Mouse (Mus musculus) heart, embryonic 10.5 days (tissue): ENCODE measurements around the gene Lysmd1. TPM values are rescaled to one million over a fixed set of nuclear protein-coding genes. Genes with fewer than 3 reads are reported as not detected.

Experiments used
- DNase-seq: peaks from one replicate; pipeline ENCODE4 v3.0.0-alpha.2; 2017; ENCODE audit warnings: low spot score
- H3K27ac ChIP-seq: fragments of 300-500 bp; sonication (generic); 2 replicates; pipeline ENCODE4 v1.5.1; 2016; ENCODE audit warnings: mild to moderate bottlenecking
- H3K27me3 ChIP-seq: fragments of 300-500 bp; sonication (generic); 2 replicates; pipeline ENCODE4 v1.6.1; 2016; ENCODE audit warnings: mild to moderate bottlenecking; ENCODE audit not compliant: poor library complexity, insufficient read depth, severe bottlenecking
- H3K36me3 ChIP-seq: fragments of 300-500 bp; sonication (generic); 2 replicates; pipeline ENCODE4 v1.6.1; 2016; ENCODE audit warnings: mild to moderate bottlenecking, moderate library complexity
- H3K4me1 ChIP-seq: fragments of 300-500 bp; sonication (generic); 2 replicates; pipeline ENCODE4 v1.6.1; 2016; ENCODE audit warnings: mild to moderate bottlenecking
- H3K4me3 ChIP-seq: fragments of 300-500 bp; sonication (generic); 2 replicates; pipeline ENCODE4 v1.5.1; 2016; ENCODE audit warnings: mild to moderate bottlenecking, moderate library complexity
- H3K9me3 ChIP-seq: fragments of 300-500 bp; sonication (generic); 2 replicates; pipeline ENCODE4 v1.6.1; 2016; ENCODE audit warnings: mild to moderate bottlenecking, moderate library complexity
- WGBS: fragments of 180-500 bp; shearing (Covaris S2); methylation state at CpG from one replicate; pipeline ENCODE4 v1.1.7; 2016; 5-methylcytosine and 5-hydroxymethylcytosine counted together
- polyA plus RNA-seq: library from polyadenylated mRNA; unstranded; fragments of >200 nt; fragmentation: Nextera tagmentation; extraction: Ambion mirVana; gene quantifications from 2 replicates; pipeline ENCODE4 v1.2.1, GENCODE M21; 2016

Gene Lysmd1
- polyA plus RNA-seq, 1 experiment from 2014 or later: 10.1 TPM

DNA sequence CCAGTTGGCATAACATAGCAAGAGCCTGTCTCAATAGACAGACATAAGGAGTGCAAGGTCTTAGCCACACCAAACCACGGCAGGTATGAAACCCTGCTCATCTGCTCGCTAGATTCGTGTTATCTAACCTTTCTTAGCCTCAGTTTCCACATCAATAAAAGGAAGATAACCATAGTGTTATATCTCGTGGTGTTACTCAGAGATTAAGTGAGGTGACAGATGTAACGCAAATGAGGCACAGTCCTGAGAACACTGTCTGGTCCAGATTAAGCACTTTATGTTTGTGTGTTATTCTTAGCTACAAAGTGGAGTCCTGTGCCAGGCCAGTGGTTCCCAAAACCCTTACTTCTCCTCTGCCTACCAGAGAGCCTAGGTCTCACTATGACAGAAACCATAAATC is 31.0 kb downstream of the Lysmd1 start:
- DNase-seq: no peak
- peaks cover 33% of the 10 kb centered on the region for H3K36me3 ChIP-seq
- peaks cover 40% of the 10 kb centered on the region for H3K4me1 ChIP-seq
- H3K9me3 ChIP-seq: no peaks in the 10 kb centered on the region
- H3K27ac ChIP-seq: no peak overlapping the region
- 69% methylated on average over 5 of the region's 5 CpGs for WGBS
- H3K4me3 ChIP-seq: no peak overlapping the region
- H3K27me3 ChIP-seq: peaks cover 45% of the 10 kb centered on the region

DNA sequence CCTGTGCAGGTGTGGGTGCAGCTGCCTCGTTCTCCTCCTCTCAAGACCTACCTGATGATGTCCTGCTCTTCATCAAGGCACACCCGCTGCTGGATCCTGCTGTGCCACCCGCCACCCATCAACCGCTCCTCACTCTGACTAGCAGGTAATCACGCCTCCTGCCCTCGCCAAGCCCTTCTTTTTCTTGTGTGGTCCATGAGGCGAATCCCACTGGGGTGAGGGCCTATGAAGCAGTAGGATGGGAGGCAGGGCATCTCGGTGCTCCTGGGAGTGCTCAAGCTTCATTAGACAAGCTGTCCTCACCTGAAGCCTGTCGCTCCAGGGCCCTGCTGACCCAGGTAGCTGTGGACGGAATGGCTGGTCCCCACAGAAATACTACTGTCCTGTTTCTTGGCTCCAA is 36.1 kb downstream of the Lysmd1 start:
- Histone ChIP-seq H3K4me1 (peaks cover 21% of the 10 kb centered on the region), H3K9me3 (no peaks in the 10 kb centered on the region), H3K27ac (no peak overlapping the region), H3K27me3 (peaks cover 74% of the 10 kb centered on the region), H3K4me3 (no peak overlapping the region), H3K36me3 (peaks cover 62% of the 10 kb centered on the region)
- WGBS: 83% methylated on average over 10 of the region's 10 CpGs
- DNase-seq: no peak

DNA sequence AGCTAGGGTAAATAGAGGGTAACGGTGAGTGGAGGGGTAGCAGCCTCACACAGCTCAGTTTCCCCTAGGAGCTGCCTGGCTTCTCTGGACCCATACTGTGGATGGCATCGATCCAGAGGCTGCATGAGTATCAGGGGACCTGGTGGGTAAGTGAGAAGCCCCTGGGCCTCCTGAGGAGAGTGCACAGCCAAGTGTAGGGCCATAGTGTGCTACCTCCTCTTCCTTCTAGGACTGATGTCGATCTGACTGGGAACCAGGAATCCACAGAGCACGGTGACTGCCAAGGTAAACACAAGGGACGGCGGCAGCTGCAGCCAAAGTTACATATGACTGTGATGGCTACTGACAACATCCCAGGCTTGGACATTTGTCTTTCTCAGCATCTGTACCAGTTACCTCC is 37.2 kb downstream of the Lysmd1 start:
- peaks cover 57% of the 10 kb centered on the region for H3K36me3 ChIP-seq
- 84% methylated on average over 6 of the region's 6 CpGs for WGBS

DNA sequence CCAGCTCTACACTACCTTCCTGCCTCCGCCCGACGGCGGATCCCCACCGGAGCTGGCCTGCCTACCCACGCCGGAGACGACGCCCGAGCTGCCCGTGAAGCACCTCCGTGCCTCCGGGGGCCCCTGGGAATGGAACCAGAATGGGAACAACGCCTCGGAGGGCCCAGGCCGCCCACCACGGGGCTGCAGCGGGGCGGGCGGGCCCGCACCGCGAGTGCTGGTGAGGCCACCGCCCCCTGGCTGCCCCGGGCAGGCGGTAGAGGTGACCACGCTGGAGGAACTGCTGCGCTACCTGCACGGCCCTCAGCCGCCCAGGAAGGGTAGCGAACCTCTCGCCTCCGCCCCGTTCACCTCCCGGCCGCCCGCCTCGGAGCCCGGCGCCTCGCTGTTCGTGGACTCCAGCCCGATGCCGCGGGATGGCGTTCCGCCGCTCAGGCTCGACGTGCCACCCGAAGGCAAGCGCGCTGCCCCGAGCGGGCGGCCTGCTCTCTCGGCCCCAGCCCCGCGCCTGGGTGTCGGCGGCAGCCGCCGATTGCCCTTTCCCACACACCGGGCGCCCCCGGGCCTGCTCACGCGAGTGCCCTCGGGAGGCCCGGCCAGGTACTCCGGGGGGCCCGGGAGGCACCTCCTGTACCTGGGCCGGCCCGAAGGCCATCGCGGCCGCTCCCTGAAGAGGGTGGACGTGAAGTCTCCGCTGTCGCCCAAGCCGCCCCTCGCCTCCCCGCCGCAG is 38.8 kb downstream of the Lysmd1 start:
- Histone ChIP-seq H3K27me3 (peaks cover 73% of the 10 kb centered on the region), H3K9me3 (no peaks in the 10 kb centered on the region), H3K27ac (peak overlapping the region; percentile 56), H3K4me1 (peaks cover 21% of the 10 kb centered on the region), H3K36me3 (peaks cover 49% of the 10 kb centered on the region), H3K4me3 (peak overlapping the region; percentile 58)
- WGBS: 15% methylated on average over 84 of the region's 84 CpGs
- no peak for DNase-seq

More for the DNA sequence above, 37.2 kb downstream of the Lysmd1 start:
- peaks cover 77% of the 10 kb centered on the region for H3K27me3 ChIP-seq
- H3K27ac ChIP-seq: no peak overlapping the region
- H3K4me3 ChIP-seq: no peak overlapping the region
- H3K9me3 ChIP-seq: no peaks in the 10 kb centered on the region
- peaks cover 21% of the 10 kb centered on the region for H3K4me1 ChIP-seq
- no peak for DNase-seq

DNA sequence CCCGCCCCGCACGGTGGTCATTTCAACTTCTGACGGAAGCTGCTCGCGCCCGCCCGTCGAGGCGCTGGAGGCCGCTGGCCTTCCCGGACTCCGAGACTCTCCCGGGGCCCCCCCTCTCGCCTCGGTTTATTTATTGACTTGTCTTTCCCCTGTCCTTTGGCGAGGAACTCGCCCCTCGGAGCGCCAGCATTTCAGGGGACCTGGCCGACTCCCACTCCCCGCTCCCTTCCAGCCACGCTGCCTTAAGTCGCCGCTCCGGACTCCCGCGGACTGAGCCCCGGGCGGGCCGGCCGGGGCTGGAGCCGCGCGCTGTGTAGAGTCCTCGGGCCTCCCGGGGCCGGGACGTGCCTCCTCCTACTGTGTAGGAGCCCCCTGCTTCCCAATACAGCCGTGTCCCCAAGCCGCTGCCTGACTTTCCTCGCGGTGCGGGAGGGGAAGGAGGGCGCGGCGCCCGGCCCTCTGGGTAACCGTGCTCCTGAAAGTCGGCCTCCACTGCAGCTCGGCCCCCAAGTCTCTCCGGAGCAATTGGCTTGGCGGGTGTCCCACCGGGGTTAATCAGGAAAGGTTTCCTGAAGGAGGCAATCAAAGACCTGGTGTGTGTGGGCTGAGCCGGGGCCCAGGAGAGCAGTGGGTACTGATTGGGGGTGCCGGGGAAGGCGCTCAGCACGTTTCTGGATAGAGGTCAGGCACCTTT is 39.5 kb downstream of the Lysmd1 start:
- no peak for DNase-seq
- Histone ChIP-seq H3K27ac (peak overlapping the region; percentile 56; the same call in 1 of the 2 replicates), H3K4me3 (peak overlapping the region; percentile 58), H3K4me1 (peaks cover 21% of the 10 kb centered on the region), H3K36me3 (peaks cover 44% of the 10 kb centered on the region), H3K27me3 (peaks cover 65% of the 10 kb centered on the region), H3K9me3 (no peaks in the 10 kb centered on the region)
- 2% methylated on average over 58 of the region's 58 CpGs for WGBS

DNA sequence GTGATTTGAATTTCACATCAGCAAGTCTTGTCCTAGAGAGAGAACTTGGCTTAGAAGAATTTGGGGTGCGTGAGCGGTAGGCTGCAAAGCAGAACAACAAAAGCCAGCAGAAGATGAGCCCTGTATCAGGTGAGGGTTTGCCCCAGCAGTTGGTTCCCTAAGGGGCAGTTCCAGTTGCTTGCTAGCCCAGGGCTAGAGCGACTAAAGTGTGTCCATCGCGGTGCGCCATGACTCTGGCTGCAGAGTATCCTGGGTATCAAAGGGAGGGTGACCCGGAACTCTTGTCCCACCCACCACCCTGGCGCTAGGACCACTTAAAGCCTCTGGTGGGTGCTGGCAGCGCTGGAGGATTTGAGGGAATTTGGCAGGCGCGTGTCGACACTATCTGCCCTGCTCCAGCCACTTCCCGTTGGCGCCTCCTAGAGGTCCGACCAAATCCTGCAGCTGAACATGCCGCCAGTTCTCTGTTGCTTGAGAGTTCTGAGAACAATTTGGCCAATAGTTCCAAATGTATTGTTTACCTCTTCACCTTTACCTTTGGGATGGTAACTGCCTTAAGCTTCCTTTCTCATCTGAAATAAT is 40.2 kb downstream of the Lysmd1 start:
- peaks cover 21% of the 10 kb centered on the region for H3K4me1 ChIP-seq
- H3K27me3 ChIP-seq: peaks cover 58% of the 10 kb centered on the region
- peak; percentile 92 for DNase-seq
- H3K27ac ChIP-seq: no peak overlapping the region
- WGBS: under 1% methylated on average over 16 of the region's 16 CpGs
- peaks cover 42% of the 10 kb centered on the region for H3K36me3 ChIP-seq
- no peaks in the 10 kb centered on the region for H3K9me3 ChIP-seq
- peak overlapping the region; percentile 58 for H3K4me3 ChIP-seq

DNA sequence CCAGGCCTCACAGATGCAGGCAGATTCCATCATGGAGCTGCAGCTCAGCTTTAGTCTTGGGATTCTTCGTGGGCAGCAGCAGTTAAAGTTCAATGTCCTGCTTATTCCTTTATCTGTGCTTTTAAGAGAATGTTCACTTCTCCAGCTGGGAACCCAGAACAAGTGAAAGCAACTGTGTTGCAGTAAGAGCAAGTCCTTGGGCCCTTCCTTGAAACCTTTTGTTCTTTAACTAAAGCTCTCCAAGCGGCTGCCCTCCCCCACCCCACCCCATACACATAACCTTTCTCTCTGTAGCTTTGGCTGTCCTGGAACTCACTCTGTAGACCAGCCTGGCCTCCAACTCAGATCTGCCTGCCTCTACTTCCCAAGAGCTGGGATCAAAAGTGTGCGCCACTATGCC is 42.6 kb downstream of the Lysmd1 start:
- H3K4me1 ChIP-seq: peaks cover 21% of the 10 kb centered on the region
- no peak overlapping the region for H3K27ac ChIP-seq
- no peak overlapping the region for H3K4me3 ChIP-seq
- DNase-seq: no peak
- no peaks in the 10 kb centered on the region for H3K9me3 ChIP-seq
- H3K36me3 ChIP-seq: peaks cover 23% of the 10 kb centered on the region; the same call in 1 of the 2 replicates
- peaks cover 35% of the 10 kb centered on the region for H3K27me3 ChIP-seq
- 63% methylated on average over 3 of the region's 3 CpGs for WGBS

DNA sequence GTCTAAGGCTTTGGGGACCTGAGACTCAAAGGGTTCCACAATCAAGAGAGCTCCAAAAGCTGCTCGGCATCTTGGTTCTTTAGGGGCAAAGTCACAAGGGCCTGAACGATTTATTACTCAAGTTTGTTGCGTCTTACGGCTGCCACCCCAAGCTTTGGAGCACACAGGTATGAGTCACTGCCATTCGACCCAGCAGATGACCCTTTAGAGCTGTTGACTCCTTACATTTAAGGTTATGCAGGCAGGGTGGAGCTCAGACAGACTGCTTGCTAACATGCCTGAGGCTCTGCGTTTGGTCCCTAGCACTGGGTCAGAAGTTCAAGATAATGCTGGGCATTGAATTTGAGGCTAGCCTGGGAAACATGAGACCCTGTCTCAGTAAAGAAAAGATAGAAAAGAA is 43.7 kb downstream of the Lysmd1 start:
- Histone ChIP-seq H3K9me3 (no peaks in the 10 kb centered on the region), H3K36me3 (peaks cover 13% of the 10 kb centered on the region; the same call in 1 of the 2 replicates), H3K4me1 (peaks cover 16% of the 10 kb centered on the region), H3K27ac (no peak overlapping the region), H3K27me3 (peaks cover 24% of the 10 kb centered on the region), H3K4me3 (no peak overlapping the region)
- DNase-seq: no peak
- 65% methylated on average over 6 of the region's 6 CpGs for whole genome bisulfite sequencing

DNA sequence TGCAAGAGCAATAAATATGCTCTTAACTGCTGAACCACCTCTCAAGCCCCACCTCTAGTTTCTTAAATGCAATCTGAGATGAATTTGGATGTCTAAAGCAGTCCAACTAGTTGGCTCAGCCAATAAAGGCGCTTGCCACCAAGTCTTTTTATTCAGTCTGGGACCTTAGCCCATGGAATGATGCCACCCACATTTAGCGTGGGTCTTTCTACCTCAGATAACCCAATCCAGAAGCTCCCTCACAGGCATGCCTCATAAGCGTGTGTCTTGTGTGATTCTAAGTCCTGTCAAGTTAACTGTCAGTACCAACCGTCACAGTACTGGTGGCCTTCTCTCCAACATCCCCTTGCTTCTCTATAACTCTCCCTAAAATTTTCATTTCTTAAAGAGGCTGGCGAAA is 45.1 kb downstream of the Lysmd1 start:
- 85% methylated on average over 5 of the region's 5 CpGs for WGBS
- H3K36me3 ChIP-seq: peaks cover 18% of the 10 kb centered on the region

DNA sequence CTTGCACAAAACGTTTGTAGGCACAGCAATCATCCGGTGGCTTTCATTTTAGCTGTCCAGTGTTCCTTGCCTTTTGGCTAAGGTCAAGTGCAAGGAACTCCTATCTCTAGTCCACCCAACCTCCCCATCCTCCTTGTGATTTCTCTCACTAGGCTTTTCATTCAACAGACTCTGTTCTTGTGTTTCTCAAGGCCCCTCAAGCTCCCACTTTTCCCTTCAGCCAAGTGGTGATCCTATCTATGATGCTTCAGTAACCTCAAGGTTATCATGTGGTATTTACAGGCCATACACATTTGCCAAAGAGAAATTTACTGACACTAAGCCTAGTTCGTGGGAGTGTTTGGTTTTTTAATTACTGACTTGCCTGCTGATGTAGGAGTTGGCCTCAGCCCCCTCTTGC is 46.0 kb downstream of the Lysmd1 start:
- Histone ChIP-seq H3K4me1 (no peaks in the 10 kb centered on the region), H3K27me3 (0 out of 2 replicates have a peak, but pooled peaks cover 4% of the 10 kb centered on the region), H3K9me3 (no peaks in the 10 kb centered on the region), H3K4me3 (no peak overlapping the region), H3K36me3 (peaks cover 28% of the 10 kb centered on the region), H3K27ac (no peak overlapping the region)
- WGBS: 69% methylated on average over 3 of the region's 3 CpGs
- no peak for DNase-seq

More for the DNA sequence above, 45.1 kb downstream of the Lysmd1 start:
- Histone ChIP-seq H3K27me3 (peaks cover 10% of the 10 kb centered on the region), H3K4me1 (peaks cover 3% of the 10 kb centered on the region), H3K27ac (no peak overlapping the region), H3K4me3 (no peak overlapping the region), H3K9me3 (no peaks in the 10 kb centered on the region)
- no peak for DNase-seq

DNA sequence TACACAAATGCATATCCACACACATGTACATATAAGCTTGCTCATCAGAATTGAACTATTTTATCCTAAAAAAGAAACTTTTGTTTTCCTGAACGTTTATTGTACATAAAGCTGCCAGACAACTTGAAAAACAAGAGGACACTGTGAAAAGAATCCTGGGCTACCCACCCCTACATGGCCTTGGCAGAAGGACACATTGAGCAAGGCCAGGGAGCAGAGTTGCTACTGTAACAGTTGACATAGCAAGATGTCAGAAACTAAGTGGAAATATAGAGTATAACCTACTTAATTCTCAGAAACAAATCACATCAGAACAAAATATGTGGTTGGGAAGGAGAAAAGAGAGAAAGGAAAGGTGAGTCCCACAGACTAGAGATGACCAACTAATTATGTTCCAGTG is 48.0 kb downstream of the Lysmd1 start:
- no peaks in the 10 kb centered on the region for H3K9me3 ChIP-seq
- WGBS: 60% methylated on average over 1 of the region's 1 CpGs
- H3K36me3 ChIP-seq: peaks cover 45% of the 10 kb centered on the region
- no peaks in the 10 kb centered on the region for H3K4me1 ChIP-seq
- no peak for DNase-seq
- no peak overlapping the region for H3K4me3 ChIP-seq
- H3K27me3 ChIP-seq: no peaks in the 10 kb centered on the region
- H3K27ac ChIP-seq: no peak overlapping the region

DNA sequence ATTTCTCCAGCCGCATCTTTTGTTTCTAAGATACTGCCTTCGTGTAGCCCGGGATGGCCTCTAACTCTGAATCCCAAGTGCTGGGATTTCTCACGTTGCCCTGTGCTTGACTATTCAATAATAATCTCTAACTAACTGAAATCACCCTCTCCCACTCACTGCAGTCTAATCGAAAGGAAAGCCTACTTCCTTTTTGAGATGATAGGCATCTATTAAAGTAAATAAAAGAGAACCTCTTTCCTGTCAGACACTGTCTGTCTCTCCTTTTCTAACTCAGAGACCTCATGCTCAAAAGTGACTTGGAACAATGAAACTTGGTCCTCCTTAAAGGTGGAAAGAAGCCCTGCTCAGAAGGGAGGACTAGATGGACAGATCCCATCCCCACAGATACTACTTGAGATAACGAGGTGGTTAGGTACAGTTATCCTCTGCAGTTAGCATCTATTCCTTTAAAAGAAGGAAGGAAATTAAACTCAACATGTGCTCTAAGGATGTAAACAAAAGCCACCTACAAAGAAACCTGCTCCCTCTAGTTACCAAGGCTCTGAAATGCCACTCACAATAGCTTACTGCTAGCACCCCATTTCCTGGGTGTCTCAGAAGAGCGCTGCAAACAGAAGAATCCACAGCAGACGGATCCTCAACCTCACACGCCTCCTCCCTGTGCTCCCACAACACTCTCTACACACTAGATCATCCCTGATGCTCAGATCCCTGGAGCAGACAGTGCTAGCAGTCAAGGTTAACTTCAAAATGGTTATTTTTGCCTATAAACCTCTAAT is 51.1 kb downstream of the Lysmd1 start:
- Histone ChIP-seq H3K9me3 (no peaks in the 10 kb centered on the region), H3K27me3 (no peaks in the 10 kb centered on the region), H3K36me3 (peaks cover 76% of the 10 kb centered on the region), H3K27ac (no peak overlapping the region), H3K4me1 (no peaks in the 10 kb centered on the region), H3K4me3 (no peak overlapping the region)
- no peak for DNase-seq
- WGBS: 86% methylated on average over 9 of the region's 9 CpGs
